Mouse (Mus musculus): Measurements from ENCODE around the gene Ppargc1a.

The Ppargc1a gene

DNA sequence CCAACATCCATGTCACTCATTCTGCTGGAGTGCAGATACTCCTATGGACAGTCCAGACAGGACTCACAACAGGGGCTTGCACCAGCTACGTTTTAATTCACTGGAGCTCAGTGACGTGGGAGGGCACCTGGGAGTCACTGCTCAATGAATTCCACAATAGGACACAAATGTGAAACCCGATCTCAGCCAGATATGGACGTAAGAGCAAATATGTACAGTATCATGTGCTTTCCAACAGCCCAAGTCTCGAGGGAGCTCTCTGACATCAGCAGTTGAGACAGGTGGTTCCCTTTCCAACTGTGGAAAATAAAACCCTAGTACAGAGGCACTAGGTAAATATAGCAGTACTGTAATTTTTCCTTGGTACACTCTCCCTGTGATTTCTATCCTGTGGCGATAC lies at the start of gene Ppargc1a:
Gene Ppargc1a (minus strand): TSS at position 68 of the 400 bp plus-strand sequence.
- DNase-seq, result no peak

DNA sequence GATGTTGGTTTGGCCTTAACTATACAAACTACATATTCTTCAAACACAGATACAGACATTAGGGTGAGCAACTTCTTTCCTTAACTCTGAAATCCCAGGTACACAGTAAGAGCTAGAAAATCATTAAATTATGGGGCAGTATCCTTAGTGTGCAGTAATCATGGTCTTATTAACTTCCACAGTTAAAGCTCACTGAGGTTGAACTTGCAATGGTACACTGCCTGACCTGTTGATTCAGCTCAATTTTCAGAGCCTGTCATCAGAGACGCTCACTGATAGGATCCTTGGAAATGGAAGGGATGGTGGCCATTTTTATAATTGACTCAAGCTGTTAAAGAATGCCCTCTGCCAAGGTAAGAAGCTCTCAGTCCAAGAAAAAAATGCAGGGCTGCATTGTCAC lies 49.4 kb upstream of the Ppargc1a start:
- DNase-seq, result no peak

- DNase-seq, result no peak
Observed at GRCm38 (mm10) chr5:51612049-51612448, 44.5 kb upstream of the Ppargc1a start.

DNA sequence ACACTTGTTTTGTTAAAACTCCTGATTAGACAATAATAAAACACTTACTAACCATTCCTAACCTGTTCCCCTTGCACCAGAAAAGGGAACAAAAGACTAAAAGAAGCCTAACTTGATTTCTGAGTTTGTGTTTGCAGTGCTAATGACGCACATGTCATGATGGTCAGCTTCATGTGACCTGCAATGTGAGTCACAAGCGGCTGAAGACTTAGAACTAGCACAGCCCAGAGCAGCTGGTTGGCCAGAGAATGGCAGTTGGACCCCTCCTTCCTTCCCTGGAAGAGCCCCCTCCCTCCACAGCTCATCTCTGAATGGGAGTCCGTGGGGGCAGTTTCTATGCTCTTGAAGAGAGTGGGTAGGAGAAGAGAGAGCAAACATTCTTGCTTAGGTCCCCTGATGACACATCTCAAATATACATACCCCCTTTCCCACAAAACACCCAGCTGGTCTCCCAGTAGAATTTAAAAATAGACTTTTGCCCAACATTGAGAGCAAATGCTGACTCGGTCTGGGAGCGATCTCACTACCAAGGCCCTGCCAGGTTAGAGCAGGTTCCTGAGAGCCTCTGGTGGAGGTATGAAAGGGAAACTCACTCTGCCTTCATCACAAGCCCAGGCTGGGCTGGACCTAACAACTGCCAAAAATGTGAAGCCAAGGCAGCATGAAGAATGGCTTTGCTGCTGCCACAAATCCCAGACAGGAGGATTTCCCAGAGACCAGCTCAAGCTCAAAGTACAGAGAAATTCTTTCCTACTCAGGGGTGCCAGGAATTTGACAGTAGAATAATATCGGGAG lies 40.4 kb upstream of the Ppargc1a start:
- no peak for DNase-seq

GRCm38 (mm10) chr5:51599549-51599948 lies 32.0 kb upstream of the Ppargc1a start:
- DNase-seq, result no peak

- no peak for DNase-seq
Observed at GRCm38 (mm10) chr5:51595644-51596043, 28.1 kb upstream of the Ppargc1a start.

DNA sequence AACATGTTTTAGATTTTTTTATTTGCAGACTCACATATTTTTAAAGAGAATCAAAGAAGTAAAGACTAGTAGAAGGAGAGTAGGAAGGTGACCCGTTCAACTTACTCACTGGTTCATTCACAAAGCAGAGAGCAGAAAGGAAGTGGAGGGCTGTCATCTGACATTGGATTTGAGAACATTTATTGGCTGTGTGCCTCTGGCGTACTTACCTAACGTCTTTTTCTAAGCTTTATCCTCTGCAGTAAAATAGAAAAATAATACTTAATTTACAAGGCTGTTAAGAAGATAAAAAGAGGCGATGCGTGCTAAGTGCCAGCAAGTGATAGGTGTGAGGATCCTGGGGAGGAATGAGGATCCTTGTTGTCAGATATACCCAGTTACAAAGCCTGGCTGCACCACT lies 24.7 kb upstream of the Ppargc1a start:
- DNase-seq, result no peak

GRCm38 (mm10) chr5:51591537-51592154 lies 24.1 kb upstream of the Ppargc1a start:
- DNase-seq, result no peak

DNA sequence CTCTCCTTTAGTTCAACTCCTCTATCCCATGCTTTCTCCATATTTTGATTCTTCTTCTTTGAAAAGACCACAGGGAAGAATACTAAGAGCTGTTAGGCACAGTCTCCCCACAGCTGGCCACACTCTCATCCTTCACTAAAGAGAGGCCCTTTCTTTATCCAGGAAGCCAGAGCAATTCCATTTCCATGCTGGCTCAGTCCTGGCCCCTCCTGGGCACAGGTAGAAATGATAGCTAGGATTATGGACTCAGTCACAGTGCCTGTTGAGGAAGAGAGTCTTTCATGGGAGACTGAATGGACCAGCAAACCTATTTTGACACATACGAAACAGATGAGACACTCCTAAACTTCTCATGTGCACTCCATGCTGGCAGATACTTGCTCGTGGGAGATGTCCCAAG lies 18.7 kb upstream of the Ppargc1a start:
- DNase-seq, result no peak

DNA sequence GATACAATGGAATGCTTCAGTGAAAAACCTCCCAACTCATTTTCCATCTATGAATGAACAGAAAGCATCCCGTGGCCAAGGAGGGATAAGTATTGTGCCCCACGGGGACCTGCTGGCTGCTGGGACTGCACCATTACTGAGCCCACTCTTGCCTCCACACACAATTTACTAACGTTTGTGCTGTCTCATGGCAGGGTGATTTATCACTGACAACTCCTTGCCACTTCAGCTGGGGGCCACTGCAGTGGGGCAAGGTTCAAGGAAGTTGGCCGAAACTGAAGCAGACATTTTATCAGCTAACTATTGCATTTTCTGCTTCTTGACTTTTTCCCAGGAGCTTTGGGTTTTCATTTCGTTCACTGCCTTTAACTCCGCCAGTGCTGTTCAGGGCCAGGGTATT lies 17.5 kb upstream of the Ppargc1a start:
- DNase-seq, result no peak

- DNase-seq, result no peak
Observed at GRCm38 (mm10) chr5:51584186-51584585, 16.7 kb upstream of the Ppargc1a start.

DNA sequence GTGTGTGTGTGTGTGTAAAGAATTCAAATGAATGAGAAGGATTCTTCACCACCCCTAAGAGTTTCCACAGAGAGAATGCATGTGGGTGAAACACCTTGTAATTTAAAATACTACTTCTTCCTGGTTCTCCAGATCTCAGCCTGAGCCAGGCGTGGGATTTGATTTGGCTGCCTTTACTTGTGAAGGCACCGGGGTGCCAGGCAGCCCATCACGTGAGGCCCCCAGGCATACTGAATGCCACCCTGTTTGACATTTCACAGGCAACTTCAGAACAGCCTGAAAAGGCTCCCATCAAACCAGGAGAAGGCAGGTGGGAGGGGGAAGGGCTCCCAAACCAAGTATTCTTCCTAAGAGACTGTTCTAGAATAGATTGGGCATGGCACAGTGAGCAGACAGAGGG lies 16.1 kb upstream of the Ppargc1a start:
- DNase-seq, result peak; percentile 36

DNA sequence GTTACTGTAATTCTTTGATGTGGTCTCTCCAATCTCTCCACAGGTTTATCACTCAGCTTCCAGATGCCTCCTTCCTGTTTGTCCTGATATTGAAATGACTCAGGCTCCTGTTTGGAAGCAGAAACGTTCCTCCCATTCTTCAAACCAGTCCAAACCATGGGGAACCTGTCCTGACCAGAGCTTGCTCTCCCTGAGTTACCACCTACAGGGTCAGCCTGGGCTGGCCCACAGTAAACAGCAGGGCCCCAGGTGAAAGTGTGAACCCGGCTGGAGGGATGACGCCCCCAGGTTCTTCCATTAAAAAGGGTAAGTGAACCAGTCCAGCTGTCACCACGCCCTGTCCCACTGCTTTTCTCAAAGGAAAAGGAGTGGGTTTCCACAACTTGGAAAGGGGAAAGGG lies 15.5 kb upstream of the Ppargc1a start:
- DNase-seq, result no peak

DNA sequence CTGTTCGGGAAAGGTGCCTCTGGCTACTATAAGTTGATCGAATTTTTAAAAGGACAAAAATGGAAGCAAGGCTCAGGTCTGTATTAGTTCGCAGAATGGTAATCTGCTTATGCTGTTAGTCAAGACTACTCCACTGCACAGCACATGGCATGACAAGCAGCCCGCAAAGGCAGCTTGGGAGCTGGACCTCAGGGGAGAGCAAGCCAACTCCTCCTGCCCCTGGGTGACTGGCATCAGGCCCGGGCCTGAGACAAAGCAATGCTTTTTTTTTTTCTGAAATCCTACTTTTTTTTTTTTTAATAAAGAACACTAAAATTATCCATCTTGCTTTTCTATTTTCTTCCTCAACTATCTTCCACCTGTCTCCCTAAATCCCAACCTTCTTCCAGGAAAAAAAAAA lies 15.1 kb upstream of the Ppargc1a start:
- DNase-seq, result no peak

DNA sequence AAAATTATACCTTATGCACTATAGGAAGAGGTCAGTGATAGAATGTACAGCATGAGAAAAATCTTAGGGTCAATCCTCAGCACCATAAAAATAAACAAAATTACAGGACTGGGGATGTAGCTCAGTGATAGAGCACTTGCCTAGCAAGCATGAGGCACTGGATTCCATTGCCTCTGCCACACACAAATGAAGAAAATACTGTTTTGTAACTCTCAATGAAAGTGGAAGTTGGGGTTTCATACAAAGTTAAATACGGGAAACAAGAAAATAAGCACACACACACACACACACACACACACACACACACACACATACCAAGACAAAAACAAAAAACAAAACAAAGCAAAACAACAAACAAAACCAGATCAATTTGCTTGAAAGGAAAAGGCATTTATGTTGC lies 10.1 kb upstream of the Ppargc1a start:
- DNase-seq, result no peak

GRCm38 (mm10) chr5:51573770-51574169 lies 6.2 kb upstream of the Ppargc1a start:
- no peak for DNase-seq

DNA sequence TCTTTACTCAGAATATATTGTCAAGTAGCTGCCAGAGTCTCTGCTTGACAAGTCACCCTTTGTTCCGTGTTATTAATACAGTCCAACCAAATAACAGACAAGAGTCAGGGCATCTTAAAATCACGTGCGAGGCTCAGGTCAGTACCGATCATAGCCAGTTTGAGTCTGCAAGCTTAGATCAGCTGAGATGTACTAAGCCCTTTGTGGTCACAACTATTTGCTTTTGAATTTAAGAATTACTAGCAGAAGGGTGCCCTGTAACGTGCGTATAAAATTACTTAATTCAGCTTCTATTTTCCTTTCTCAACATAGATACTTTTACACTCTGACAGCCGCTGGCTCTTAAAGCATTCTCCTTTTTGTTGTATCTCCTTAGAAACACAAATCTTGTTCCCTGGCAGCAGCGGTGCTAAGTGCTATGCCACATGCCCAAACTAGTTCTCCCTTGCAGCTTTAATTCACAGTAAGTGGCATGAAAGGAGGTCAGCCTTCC lies 718 bp upstream of the Ppargc1a start:
- no peak for DNase-seq

DNA sequence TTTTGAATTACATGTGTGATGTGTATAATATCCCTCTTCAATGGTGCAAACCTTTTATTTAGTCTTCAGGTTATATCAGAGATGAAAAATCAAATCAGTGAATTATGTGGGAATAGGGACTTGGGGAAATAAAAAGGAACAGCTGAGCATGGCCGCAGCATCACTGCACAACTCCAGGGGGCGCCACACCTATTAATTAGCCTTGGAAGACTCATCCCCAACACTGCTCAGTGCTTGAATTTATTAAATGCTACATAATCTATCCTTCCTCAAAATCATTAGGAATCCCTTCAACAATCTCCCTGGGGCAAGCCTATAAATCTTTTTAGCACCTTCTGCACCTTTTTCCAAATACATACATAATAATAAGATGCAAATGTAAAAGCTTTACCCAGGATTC lies 1.9 kb downstream of the Ppargc1a start:
- no peak for DNase-seq

DNA sequence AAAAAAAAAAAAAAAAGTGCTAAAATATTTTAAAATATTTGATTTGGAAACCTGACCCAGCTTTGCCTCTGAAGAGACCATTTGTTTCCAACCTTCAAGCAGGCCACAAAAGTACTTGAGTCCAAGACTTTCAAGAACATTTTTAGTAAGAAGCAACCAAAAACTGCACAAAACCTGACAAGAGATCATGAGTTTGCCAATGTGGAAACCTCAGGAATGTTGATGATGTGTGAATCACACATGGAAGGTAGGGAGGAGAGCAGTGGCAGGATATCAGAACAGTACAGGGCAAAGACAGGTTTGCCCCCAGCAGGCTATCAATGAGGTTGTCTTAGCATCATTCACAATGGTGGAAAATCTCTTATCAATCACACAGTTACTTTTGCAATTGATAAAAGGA lies 2.5 kb downstream of the Ppargc1a start:
- no peak for DNase-seq

- no peak for DNase-seq
Observed at GRCm38 (mm10) chr5:51563574-51563973, 4.0 kb downstream of the Ppargc1a start.

- no peak for DNase-seq
Observed at GRCm38 (mm10) chr5:51557607-51558278, 9.8 kb downstream of the Ppargc1a start.

DNA sequence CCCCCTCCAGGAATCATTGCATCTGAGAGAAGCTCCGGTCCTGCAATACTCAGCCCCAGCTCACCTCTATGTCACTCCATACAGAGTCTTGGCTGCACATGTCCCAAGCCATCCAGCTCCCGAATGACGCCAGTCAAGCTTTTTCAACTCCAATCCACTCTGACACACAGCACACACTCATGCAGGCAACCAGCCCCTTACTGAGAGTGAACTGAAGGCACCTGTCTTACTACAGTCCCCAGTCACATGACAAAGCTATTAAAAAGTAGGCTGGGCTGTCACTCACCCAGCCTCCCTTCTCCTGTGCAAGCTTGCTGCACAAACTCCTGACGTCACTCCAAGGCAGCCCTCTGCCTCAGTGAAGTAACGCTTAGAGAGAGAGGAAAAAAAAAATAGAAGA lies 13.9 kb downstream of the Ppargc1a start:
- no peak for DNase-seq

DNA sequence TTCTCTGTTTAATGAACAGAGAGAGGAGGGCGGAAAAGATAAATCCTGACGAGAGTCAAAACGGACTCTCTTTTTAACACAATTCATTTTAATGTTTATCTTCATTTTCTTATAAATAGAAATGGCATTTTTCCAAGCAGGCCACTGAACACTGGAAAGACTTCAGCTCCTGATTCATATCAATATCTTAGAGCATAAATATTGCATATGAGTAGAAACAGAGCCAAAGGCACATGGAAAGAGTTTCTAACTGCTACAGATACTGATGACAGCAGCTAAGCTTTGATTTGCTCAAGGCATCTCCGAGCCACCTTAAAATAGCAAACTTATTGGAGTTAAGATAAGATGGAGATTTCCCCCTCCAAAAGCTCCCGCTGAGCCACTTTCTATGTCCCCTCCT lies 14.3 kb downstream of the Ppargc1a start:
- no peak for DNase-seq

GRCm38 (mm10) chr5:51552483-51553091 lies 14.9 kb downstream of the Ppargc1a start:
- peak; percentile 50 for DNase-seq
